Mouse (Mus musculus): ENCODE measurements around the gene Pgm1.

- TF ChIP-seq CTCF (IDR thresholded peaks at IDR 0.05; ENCODE audit: low read depth, low read length) (no peak), POLR2AphosphoS5 (IDR thresholded peaks at IDR 0.05; ENCODE audit: insufficient replicate concordance, low read depth, low read length) (no peak), GATA1 (IDR thresholded peaks at IDR 0.05; ENCODE audit: borderline replicate concordance, low read length) (no peak)
Observed at GRCm38 (mm10) chr4:99945011-99945410, 15.8 kb downstream of the Pgm1 start.

Data from G1E (cell line).